29 mouse cellular contexts compared by ENCODE assay signal in genomic region chr1:135856070-135856469, GRCm38 (mm10). TPM values are rescaled to one million over a fixed set of nuclear protein-coding genes. Genes with fewer than 3 reads are reported as not detected.
DNase-seq lines count a peak whose midpoint lies in the region; ATAC-seq lines count a peak whose summit lies in the region.
"Had no signal": no experiment of that assay in that cellular context is flagged by ENCODE, and none has a peak within 500 bp of the region (broad histone marks: within the 10 kb centered on the region; RNA-seq: fewer than 3 reads in every experiment).

No protein-coding gene starts in this region.

- no peak overlapping the region for H3K9ac ChIP-seq in heart, embryonic 16.5 days (ENCODE audit: low read length)
- H3K9ac ChIP-seq in heart, embryonic 11.5 days (ENCODE audit: low read depth, low read length), result no peak overlapping the region
- H3K9ac ChIP-seq: embryonic facial prominence, embryonic 13.5 days; forebrain, embryonic 12.5 days; forebrain, embryonic 15.5 days; hindbrain, embryonic 14.5 days had no signal

- H3K9me3 ChIP-seq in heart, embryonic 10.5 days, result no peaks in the 10 kb centered on the region
- H3K9me3 ChIP-seq in heart, embryonic 16.5 days (replicated peaks; ENCODE audit: control insufficient read depth, low read length), result no peaks in the 10 kb centered on the region
- H3K9me3 ChIP-seq in heart, embryonic 11.5 days (replicated peaks; ENCODE audit: control insufficient read depth, low read length), result no peaks in the 10 kb centered on the region
- H3K9me3 ChIP-seq: embryonic facial prominence, embryonic 10.5 days; embryonic facial prominence, embryonic 13.5 days; forebrain, embryonic 12.5 days; forebrain, embryonic 15.5 days; hindbrain, embryonic 10.5 days had no signal

- WGBS in heart, embryonic 10.5 days, result 61% methylated on average over 4 of the region's 4 CpGs
- WGBS in heart, embryonic 16.5 days, result 45% methylated on average over 4 of the region's 4 CpGs
- 60% methylated on average over 4 of the region's 4 CpGs for WGBS in heart, embryonic 11.5 days (ENCODE audit: insufficient replicate concordance)

- DNase-seq in heart, embryonic 10.5 days (ENCODE audit: low spot score), result peak; percentile 78
- no peak for DNase-seq in heart, postnatal 25 days (ENCODE audit: low spot score)
- DNase-seq in heart, postnatal 4 days, result peak; percentile 46
- DNase-seq in cerebellum, adult 9-10 months, result no peak
- no peak for DNase-seq in spleen, adult 12 weeks (ENCODE audit: low spot score)
- DNase-seq: adrenal gland, adult 2 months; adrenal gland, postnatal 14 days; cerebellum, adult 11 months; cerebellum, adult 2 months; cerebellum, postnatal 10 days; cerebellum, postnatal 36 days; embryo, embryonic 11 days; gastrocnemius, postnatal 25 days; kidney, adult 18-20 months had no signal

- 0 out of 2 replicates have a peak, but pooled peaks have one; percentile 3 for ATAC-seq in heart, embryonic 16.5 days (replicated peaks; ENCODE audit: extremely low read depth, insufficient read depth, low FRiP score)
- no peak for ATAC-seq in heart, embryonic 11.5 days (replicated peaks; ENCODE audit: insufficient number of reproducible peaks, low FRiP score, low TSS enrichment)
- ATAC-seq: CD4-positive, CD25-positive, alpha-beta regulatory T cell, adult 4 months; forebrain, embryonic 15.5 days; hindbrain, postnatal 0 days; inflammation-experienced regulatory T-cells, adult 6 months; intestine, embryonic 16.5 days had no signal

- H3K27ac ChIP-seq in heart, embryonic 10.5 days, result no peak overlapping the region; the same call in 1 of the 2 replicates
- peak overlapping the region; percentile 60 for H3K27ac ChIP-seq in heart, embryonic 16.5 days (ENCODE audit: low read length)
- no peak overlapping the region for H3K27ac ChIP-seq in heart, embryonic 11.5 days (ENCODE audit: low read depth, low read length)
- H3K27ac ChIP-seq: embryonic facial prominence, embryonic 10.5 days; forebrain, embryonic 12.5 days; forebrain, embryonic 15.5 days; hindbrain, embryonic 10.5 days; hindbrain, embryonic 14.5 days; hindbrain, postnatal 0 days had no signal

- no peak overlapping the region for H3K4me2 ChIP-seq in heart, embryonic 16.5 days (ENCODE audit: low read depth, low read length)
- H3K4me2 ChIP-seq in heart, embryonic 11.5 days, result no peak overlapping the region
- H3K4me2 ChIP-seq: embryonic facial prominence, embryonic 13.5 days; forebrain, embryonic 12.5 days; forebrain, embryonic 15.5 days; hindbrain, embryonic 14.5 days had no signal

- H3K4me3 ChIP-seq in heart, embryonic 10.5 days, result no peak overlapping the region
- H3K4me3 ChIP-seq in heart, embryonic 16.5 days (ENCODE audit: low read length), result no peak overlapping the region
- H3K4me3 ChIP-seq in heart, embryonic 11.5 days (ENCODE audit: low read depth, low read length), result no peak overlapping the region
- H3K4me3 ChIP-seq: embryonic facial prominence, embryonic 10.5 days; embryonic facial prominence, embryonic 13.5 days; erythroblast, embryonic 14.5 days; forebrain, embryonic 12.5 days; forebrain, embryonic 15.5 days; hindbrain, embryonic 10.5 days had no signal

- H3K36me3 ChIP-seq in heart, embryonic 10.5 days, result peaks cover 25% of the 10 kb centered on the region
- H3K36me3 ChIP-seq in heart, embryonic 16.5 days (ENCODE audit: control insufficient read depth, insufficient read depth), result peaks cover 17% of the 10 kb centered on the region
- H3K36me3 ChIP-seq in heart, embryonic 11.5 days (ENCODE audit: control insufficient read depth, insufficient read depth, low read length), result peaks cover 5% of the 10 kb centered on the region; the same call in 1 of the 2 replicates
- H3K36me3 ChIP-seq: embryonic facial prominence, embryonic 10.5 days; embryonic facial prominence, embryonic 13.5 days; forebrain, embryonic 12.5 days; forebrain, embryonic 15.5 days; hindbrain, embryonic 10.5 days had no signal

- no peaks in the 10 kb centered on the region for H3K27me3 ChIP-seq in heart, embryonic 10.5 days (ENCODE audit: insufficient read depth, poor library complexity, severe bottlenecking)
- H3K27me3 ChIP-seq in heart, embryonic 16.5 days (ENCODE audit: control insufficient read depth, insufficient read depth, low read length), result no peaks in the 10 kb centered on the region
- H3K27me3 ChIP-seq in heart, embryonic 11.5 days (ENCODE audit: control insufficient read depth, insufficient read depth, low read length), result no peaks in the 10 kb centered on the region
- H3K27me3 ChIP-seq: embryonic facial prominence, embryonic 13.5 days; forebrain, embryonic 12.5 days; forebrain, embryonic 15.5 days had no signal

- intact Hi-C loops in heart, postnatal 25 days (cut with DNase I), result no loop called here

- H3K4me1 ChIP-seq in heart, embryonic 10.5 days, result peaks cover 43% of the 10 kb centered on the region
- peaks cover 21% of the 10 kb centered on the region for H3K4me1 ChIP-seq in heart, embryonic 16.5 days (ENCODE audit: control insufficient read depth, insufficient read depth, low read length)
- peaks cover 18% of the 10 kb centered on the region for H3K4me1 ChIP-seq in heart, embryonic 11.5 days (ENCODE audit: control insufficient read depth, insufficient read depth, low read length)

RNA-seq across cellular contexts. Expression of gene Tnnt2, which starts 19.9 kb away (rescaled TPM):
- polyA plus RNA-seq in heart, embryonic 10.5 days (2016; fragmentation: Nextera tagmentation; extraction: Ambion mirVana), result 2,168 and 3,634 TPM in 2 replicates
- total RNA-seq in heart, postnatal 25 days (2021), result 1,000 to 10,000 TPM; 8,717 to 8,772 TPM
- polyA plus RNA-seq in heart, embryonic 16.5 days (2015; fragmentation: Nextera tagmentation; extraction: Ambion mirVana), result 9,605 and 10,628 TPM in 2 replicates
- polyA plus RNA-seq in heart, embryonic 11.5 days (2014; fragmentation: Nextera tagmentation; extraction: Ambion mirVana), result 3,916 and 3,947 TPM in 2 replicates
- total RNA-seq in heart, postnatal 4 days (2021), result 1,000 to 10,000 TPM; 6,684 to 7,230 TPM
- total RNA-seq: MEL had no signal
- polyA plus RNA-seq: erythroblast, embryonic 14.5 days had no signal

RNA-seq across cellular contexts. Expression of gene Lad1, which starts 37.7 kb away (rescaled TPM):
- polyA plus RNA-seq in heart, embryonic 10.5 days (2016; fragmentation: Nextera tagmentation; extraction: Ambion mirVana), result 3.3 and 6.8 TPM in 2 replicates
- total RNA-seq in heart, postnatal 25 days (2021), result 1 to 10 TPM; 5.6 to 6.0 TPM
- 5.9 TPM in 2 replicates for polyA plus RNA-seq in heart, embryonic 16.5 days (2015; fragmentation: Nextera tagmentation; extraction: Ambion mirVana)
- 2.3 and 3.1 TPM in 2 replicates for polyA plus RNA-seq in heart, embryonic 11.5 days (2014; fragmentation: Nextera tagmentation; extraction: Ambion mirVana)
- total RNA-seq in heart, postnatal 4 days (2021), result 10 to 100 TPM in 1 of 2 experiments, 1 to 10 TPM in 1; 7.3 to 10.3 TPM
- total RNA-seq: adrenal gland, postnatal 14 days; gastrocnemius, adult 8-10 months; gastrocnemius, postnatal 25 days; MEL had no signal
- polyA plus RNA-seq: erythroblast, embryonic 14.5 days had no signal

Comparison
In these comparisons a context has a peak if more than half of its experiments do, and no peak if none do; other contexts are left out.
1. DNase-seq: peak in heart, embryonic 10.5 days (single experiment) and heart, postnatal 4 days (single experiment); none in heart, postnatal 25 days (single experiment), cerebellum, adult 9-10 months (single experiment) and spleen, adult 12 weeks (single experiment).